Mouse (Mus musculus) heart, postnatal 0 days (tissue): ENCODE results near the gene Stambp.

Experiments
- CTCF ChIP-seq: IDR thresholded peaks from 2 replicates; pipeline ENCODE4 v1.5.1; 2016; ENCODE audit warnings: antibody characterized with exemption, control low read depth, low read depth
- EP300 ChIP-seq: IDR thresholded peaks from 2 replicates; pipeline ENCODE4 v1.6.1; 2016; ENCODE audit warnings: antibody characterized with exemption, low read depth

GRCm38 (mm10) chr6:83500462-83500861 lies 72.1 kb downstream of the Stambp start:
- TF ChIP-seq CTCF: no peak
- no peak for TF ChIP-seq EP300
